Mouse (Mus musculus) spleen, postnatal 10 days (tissue): Measurements from ENCODE around the gene Trim14.
"Not testable (repeated sequence)": the region's sequence is repeated elsewhere in the genome, so short reads cannot be mapped to it uniquely, and the experiment has no call there.

ENCODE experiments used
- DNase-seq, 2 experiments: peaks; one replicate each; pipeline ENCODE4 v3.0.0; 2021 to 2022; ENCODE audit warnings: low spot score in 2 of 2

The Trim14 gene

DNA sequence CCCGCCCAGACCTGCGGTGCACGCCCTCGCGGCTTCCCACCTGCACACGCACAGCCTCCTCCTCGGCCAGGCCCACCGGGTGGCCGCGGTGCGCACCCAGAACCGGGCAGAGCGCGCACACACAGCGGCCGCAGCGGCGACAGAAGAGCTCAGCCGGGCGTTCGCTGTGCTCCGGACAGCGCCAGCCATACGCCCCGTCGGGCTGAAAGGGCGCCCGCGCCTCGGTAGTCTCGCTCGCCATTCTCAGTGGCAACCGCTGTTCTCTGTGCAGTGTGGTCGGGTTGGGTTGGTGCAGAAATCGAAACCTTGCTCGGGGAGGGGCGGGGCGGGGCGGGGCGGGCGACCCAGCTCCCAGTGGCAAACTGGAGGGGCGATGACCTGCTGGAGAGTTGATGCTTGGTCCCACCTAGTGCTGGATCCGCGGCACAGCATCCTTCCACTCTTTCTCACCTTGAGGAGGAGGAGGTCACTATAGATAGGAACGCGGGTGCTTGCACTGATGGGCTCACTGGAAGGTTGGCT is at the start of gene Trim14:
Trim14 (minus strand) TSS at position 302 of the 522 bp plus-strand sequence.
- peak; percentile 50 to 58 for DNase-seq

DNA sequence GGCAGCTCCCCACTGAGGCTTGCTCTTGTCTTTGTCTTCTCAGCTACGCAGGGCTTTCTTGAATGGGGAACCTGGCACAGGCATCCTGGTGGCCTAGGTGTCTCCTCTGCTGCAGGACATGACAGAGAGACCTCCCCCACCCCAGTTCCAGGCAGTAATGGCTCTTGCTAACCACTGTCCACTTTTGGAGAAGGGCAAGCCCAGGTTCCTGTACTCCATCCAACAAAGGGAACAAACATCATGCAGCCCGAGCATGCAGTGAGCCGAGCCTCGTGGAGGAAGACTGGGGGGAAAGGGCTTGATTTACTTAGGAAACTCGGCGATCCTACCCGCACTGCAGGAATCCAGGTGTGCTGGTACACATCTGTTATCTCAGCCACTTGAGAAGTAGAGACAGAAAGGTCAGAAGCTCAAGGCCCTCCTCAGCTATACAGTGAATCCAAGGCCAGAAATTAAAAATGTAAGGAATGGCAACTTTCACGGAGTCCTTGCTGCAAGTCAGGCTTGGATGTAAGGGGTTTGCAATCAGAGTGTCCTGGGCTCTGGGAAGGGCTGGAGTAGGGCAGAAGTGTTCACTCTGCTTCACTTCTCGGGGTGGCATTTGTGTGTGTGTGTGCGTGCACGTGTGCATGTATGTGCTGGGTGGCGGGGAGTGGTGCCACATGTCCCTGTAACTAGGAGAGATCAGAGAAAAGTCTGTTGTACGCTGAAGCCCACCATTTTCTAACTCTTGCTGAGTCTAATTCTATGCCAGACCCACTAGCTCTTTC is 49.3 kb upstream of the Trim14 start:
- peak in 1 of 2 experiments; percentile 9 for DNase-seq

DNA sequence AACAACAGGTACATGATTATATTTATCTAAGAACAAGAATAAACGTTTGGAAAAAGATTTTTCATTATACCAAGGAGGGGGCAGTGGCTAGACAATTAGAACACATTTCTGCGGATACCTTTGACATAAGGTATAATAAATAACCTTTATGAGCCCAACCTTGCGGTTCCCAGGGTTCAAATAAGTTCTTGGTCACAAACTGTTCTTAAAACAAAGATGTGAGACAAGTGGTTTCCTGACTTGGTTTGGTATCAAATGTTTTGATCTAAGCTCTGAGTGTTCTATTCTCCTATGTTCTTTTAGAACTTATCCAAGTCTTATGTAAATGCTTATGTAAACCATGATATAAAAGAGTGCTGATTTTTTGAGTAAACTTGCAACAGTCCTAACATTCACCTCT is 48.6 kb upstream of the Trim14 start:
- DNase-seq = not testable (repeated sequence)

DNA sequence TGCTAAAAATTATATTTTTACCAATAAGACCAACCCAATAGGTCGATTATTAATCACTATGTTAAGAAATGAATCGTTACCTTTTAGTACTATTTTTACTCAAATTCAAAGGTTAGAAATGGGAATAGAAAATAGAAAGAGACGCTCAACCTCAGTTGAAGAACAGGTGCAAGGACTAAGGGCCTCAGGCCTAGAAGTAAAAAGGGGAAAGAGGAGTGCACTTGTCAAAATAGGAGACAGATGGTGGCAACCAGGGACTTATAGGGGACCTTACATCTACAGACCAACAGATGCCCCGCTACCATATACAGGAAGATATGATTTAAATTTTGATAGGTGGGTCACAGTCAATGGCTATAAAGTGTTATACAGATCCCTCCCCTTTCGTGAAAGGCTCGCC is 48.1 kb upstream of the Trim14 start:
- DNase-seq = not testable (repeated sequence)

DNA sequence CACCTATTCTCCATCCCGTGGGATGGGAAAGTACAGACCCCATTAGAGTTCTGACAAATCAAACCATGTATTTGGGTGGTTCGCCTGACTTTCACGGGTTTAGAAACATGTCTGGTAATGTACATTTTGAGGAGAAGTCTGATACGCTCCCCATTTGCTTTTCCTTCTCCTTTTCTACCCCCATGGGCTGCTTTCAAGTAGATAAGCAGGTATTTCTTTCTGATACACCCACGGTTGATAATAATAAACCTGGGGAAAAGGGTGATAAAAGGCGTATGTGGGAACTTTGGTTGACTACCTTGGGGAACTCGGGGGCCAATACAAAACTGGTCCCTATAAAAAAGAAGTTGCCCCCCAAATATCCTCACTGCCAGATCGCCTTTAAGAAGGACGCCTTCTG is 46.1 kb upstream of the Trim14 start:
- not testable (repeated sequence) for DNase-seq

DNA sequence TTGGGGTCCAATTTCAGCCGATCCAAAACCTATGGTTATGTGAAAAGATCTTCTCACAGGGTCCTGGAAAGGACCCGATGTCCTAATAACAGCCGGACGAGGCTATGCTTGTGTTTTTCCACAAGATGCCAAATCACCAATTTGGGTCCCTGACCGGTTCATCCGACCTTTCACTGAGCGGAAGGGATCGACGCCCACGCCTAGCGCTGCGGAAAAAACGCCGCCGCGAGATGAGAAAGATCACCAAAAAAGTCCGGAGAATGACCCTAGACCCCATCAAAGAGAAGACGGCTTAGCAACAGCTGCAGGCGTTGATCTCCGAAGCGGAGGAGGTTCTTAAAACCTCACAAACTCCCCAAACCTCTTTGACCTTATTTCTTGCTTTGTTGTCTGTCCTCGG is 45.6 kb upstream of the Trim14 start:
- DNase-seq = peak in 1 of 2 experiments; percentile 9

DNA sequence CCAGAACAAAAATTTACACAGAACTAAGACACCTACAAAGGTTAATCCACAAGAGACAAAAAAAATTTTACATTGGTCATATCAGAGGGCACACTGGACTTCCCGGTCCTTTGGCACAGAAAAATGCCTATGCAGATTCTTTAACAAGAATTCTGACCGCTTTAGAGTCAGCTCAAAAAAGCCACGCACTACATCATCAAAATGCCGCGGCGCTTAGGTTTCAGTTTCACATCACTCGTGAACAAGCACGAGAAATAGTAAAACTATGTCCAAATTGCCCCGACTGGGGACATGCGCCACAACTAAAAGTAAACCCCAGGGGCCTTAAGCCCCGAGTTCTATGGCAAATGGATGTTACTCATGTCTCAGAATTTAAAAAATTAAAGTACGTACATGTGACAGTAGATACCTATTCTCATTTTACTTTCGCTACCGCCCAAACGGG is 44.9 kb upstream of the Trim14 start:
- DNase-seq = peak in 1 of 2 experiments; percentile 10

DNA sequence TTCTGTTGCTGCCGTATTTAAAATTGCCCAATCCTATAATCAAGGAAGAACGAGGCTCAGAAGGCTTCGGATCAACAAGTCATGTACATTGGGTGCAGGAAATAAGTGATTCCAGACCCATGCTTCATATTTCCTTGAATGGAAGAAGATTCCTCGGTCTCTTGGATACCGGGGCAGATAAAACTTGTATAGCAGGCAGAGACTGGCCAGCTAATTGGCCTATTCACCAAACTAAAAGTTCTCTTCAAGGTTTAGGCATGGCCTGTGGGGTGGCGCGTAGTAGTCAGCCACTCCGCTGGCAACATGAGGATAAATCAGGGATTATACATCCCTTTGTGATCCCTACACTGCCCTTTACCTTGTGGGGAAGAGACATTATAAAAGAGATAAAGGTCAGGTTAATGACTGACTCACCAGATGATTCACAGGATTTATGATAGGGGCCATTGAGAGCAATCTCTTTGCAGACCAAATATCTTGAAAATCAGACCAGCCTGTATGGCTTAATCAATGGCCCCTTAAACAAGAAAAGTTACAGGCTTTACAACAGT is 42.9 kb upstream of the Trim14 start:
- not testable (repeated sequence) for DNase-seq

DNA sequence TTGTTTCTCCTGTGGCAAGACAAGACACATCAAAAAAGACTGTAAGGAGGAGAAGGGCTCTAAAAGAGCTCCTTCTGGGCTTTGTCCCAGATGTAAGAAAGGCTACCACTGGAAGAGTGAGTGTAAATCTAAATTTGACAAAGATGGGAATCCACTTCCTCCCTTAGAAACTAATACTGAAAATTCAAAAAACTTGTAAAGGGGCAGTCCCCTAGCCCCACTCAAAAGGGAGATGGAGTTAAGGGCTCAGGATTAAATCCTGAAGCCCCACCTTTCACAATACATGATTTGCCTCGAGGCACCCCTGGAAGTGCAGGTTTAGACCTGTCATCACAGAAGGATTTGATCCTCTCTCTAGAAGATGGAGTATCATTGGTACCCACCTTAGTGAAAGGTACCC is 42.3 kb upstream of the Trim14 start:
- DNase-seq = no peak

DNA sequence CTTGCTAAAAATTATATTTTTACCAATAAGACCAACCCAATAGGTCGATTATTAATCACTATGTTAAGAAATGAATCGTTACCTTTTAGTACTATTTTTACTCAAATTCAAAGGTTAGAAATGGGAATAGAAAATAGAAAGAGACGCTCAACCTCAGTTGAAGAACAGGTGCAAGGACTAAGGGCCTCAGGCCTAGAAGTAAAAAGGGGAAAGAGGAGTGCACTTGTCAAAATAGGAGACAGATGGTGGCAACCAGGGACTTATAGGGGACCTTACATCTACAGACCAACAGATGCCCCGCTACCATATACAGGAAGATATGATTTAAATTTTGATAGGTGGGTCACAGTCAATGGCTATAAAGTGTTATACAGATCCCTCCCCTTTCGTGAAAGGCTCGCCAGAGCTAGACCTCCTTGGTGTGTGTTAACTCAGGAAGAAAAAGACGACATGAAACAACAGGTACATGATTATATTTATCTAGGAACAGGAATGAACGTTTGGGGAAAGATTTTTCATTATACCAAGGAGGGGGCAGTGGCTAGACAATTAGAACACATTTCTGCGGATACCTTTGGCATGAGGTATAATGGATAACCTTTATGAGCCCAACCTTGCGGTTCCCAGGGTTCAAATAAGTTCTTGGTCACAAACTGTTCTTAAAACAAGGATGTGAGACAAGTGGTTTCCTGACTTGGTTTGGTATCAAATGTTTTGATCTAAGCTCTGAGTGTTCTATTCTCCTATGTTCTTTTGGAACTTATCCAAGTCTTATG is 39.8 kb upstream of the Trim14 start:
- not testable (repeated sequence) for DNase-seq

DNA sequence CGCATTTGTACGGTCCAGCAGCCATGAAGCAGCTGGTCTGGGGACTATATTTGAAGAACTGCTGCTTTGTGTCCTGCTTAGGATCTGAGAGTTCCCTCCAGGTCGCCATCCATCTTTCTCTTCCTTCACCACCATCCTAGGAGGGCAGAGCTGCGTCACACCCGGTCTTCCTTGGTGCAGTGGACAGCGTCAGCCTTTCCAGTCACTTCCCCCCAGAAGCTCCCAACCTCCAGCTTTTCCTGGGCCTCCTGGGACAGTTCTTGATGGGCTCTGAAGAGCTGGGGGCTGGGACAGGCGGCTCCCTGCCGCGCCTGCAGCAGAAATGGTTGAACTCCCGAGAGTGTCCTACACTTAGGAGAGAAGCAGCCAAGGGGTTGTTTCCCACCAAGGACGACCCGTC is 38.9 kb upstream of the Trim14 start:
- no peak for DNase-seq

DNA sequence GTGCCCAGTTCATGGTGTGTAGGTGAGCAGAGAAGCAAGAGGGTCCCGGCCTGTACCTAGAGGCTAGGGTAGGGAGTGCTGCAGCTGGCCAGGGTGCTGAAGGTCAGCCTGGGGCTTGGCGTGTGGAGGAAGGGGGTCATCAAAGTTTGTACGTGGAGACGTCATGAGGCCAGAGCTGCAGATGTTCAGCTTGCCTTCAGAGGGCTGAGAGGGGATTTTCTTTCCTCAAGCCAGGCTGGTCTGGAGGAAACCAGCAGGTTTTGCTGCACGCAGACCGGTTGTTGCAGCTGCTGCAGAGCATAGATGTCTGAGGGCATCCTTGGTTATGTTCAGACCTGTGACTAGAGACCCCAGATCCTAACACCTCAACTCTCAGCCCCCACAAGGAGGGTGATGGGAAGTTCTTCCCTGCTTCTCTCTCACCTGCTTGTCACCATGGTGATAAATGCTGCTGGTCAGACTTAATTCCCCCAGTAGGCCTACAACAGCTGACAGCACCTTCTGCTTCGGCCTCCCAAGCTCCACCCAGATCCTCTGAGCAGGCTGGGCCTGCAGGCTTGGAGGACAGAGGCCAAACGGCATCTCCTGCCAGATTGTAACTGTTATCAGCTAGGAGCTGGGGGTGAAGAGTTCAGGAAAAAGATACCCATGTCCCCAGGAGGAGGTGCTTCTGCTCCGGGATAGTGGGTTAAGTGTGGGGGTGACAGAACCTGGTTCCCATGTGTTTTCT is 38.2 kb upstream of the Trim14 start:
- DNase-seq = peak in 1 of 2 experiments; percentile 19

DNA sequence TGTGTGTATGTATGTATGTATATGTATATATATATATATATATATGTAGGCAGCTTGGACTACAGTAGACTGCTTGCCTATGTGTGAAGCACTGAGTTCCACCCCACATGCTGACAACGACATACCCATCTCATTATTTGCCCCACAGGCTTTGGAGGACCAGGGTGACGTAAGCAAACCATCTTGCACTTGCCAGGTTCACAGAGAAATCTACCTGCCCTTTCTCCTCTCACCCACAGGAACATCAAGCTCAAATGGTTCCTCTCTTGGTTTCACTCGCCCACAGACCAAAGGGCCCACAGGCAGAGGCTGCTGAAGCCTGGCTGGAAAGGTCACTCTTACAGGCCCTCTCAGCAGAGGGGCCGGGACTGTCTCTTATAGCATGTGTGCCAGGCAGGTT is 36.7 kb upstream of the Trim14 start:
- peak in 1 of 2 experiments; percentile 11 for DNase-seq

DNA sequence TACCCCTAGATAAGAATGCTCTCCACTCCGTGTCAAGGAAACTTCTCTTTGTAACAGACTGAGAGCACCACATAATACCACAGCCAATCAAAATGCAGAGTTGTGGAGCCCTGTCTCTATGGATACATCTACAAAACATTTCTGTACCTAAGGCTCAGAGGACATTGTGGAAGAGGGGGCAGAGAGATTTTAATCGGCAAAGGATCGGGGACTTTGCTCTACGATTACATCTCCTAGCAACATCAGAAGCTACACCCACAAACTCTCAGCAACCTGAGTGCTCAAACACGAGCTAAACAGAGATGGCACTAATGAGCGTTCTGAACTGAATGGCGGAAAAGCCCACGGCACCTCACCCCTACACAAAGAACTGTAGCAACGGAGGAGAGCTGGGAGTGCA is 35.8 kb upstream of the Trim14 start:
- no peak for DNase-seq

DNA sequence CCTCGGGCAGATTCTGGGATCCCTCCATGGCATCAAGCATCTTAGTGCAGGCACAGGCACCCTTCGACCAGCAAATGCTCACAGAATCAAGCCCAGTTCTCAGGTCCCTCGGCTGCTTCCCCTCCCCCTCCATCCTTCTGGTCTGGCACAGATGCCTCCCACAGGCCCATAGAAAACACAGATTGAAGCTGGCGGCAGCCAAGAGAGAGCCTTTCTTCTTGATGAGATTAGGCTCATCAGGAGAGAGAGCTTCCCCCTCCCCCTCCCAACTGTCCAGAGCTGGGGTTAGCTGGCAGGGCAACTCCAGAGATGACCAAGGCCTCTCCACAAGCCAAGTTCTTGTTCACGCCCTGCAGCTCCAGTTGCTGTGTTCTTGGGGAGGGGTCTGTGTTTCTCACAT is 33.7 kb upstream of the Trim14 start:
- DNase-seq = peak in 1 of 2 experiments; percentile 8

DNA sequence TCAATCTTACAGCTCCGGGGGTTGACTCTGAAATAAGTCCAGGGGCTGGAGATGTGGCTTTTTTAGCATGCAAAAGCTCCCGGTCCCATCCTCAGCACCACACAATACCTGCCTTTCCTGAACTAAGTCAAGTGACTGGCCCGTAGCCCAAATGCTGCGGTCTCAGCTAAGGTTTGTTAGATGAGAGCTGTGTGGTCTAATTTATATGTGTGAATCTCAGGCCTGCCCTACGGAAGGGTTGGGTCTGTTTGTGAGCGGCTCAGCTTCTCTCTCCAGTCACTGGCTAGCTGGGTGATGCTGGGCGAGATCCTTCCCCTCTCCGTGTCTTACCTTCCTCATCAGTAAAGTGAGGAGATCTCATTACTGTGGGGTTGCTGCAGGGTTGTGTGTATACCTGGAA is 32.2 kb upstream of the Trim14 start:
- peak in 1 of 2 experiments; percentile 11 for DNase-seq

DNA sequence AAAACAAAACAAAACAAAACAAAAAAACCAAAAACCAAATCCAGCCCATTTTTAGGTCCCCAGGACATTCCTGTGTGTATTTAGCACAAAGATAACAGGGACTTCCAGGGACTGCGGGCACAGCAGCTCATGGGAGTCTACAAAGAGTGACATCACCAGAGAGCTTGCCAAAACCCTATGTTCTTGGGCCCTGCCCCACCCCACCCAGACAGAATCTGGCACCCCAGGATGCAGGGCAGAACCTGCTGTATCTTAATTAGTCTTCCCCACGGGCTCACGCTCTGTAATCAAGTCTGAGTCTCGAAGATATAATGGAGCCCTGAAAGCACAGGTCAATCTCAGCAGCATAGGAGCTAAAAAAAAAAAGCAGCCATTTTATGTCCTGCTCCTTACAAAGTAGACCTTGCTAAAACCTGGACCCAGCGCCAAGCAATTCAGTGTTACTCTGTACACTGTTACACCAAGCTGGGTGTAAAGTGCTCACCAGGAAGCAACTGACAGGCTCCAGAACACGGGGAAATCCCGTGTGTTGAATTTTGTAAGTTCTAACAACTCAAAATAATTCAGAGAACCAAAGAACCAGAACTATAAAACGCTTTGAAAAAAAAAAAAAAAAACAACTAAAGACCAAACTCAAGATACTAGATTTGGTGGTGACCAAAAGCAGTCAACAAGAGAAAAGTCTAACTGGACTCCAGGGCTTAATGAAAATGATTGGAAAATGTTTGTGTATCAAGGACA is 31.2 kb upstream of the Trim14 start:
- DNase-seq = no peak

DNA sequence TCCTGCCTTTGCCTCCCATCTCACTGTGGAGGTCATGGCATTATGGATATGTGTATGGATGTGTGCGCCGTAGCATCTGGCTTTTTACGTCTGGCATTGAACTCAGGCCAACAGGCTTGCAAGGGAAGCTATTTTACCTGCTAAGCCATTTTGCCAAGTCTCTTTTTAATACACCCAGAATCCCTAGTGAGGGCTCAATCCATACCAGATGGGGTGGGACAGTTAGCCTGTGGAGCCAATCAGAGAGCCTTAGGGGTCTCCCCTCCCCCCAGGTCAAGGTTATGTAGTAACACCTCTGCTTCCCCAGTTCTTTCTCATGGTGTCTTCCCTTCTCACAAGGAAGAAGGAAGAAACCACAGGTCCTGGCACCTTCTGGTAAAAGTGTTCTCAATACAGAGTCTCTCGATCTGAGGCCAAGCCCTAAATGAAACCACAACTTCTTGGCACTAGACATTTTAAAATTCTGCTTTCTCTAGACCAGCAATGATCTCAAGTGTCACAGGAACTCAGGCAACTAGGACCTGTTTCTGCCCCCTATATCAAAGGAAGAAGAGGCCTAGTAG is 29.5 kb upstream of the Trim14 start:
- DNase-seq = peak in 1 of 2 experiments; percentile 10

DNA sequence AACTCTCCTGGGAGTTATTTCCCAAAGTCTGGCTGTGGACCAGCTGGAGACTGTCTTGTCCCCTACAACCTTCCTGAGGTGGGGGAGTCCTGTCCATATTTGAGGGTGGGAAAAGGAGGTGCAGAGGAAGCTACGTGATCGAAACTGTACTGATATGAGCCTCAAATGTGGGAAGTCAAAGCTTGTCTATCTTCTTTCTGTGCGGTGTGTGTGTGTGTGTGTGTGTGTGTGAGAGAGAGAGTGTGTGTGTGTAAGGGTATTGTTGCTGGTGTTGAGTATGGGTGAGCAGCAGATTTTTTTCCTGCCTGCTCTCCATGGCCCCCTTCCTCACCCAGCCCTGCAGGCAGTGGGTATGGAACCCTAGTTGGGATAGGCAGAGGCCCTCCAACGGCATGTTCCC is 28.3 kb upstream of the Trim14 start:
- DNase-seq = peak in 1 of 2 experiments; percentile 13

DNA sequence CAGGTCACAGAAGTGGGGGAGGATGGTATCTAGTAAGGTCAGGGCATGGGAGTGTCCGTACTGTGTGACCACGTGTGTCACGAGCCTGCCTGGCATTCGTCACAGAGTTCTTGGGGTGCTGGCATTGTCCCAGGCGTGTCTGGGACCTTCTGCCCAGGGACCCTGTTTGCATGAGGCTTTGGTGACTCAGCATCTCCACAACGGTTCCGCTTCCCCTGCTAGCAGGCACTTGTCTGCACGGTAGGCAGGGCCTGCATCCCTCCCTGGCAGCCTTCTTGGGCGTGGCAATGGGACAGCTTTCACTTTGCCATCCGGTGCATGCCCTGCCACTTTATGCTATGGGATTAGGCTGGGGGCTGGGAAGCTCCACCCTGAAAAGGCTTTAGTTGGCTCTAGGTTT is 27.9 kb upstream of the Trim14 start:
- peak in 1 of 2 experiments; percentile 63 for DNase-seq

DNA sequence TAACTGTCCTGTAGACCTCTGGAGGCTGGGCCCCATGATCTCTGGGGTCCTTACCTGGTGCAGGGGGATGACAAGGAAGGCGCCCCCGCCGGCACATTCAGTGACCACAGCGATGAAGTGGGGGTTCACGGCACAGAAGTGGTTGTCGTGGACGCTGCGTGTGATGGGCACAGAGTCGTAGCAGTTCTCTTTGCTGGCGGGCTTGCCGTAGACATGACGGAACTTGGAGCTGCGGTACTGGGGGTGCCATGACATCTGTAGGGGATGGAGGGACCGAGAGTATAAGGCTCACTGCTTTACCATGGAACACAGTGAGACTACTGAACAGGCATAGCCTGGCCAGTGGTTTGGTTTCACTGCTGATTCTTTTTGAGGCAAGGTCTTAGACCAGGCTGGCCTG is 26.9 kb upstream of the Trim14 start:
- peak in 1 of 2 experiments; percentile 11 for DNase-seq
